Mouse (Mus musculus) gastrocnemius, postnatal 25 days (tissue): ENCODE results near the gene Col6a2. TPM values are rescaled to one million over a fixed set of nuclear protein-coding genes. Genes with fewer than 3 reads are reported as not detected.
A peak's percentile ranks its signal among the peaks of the same experiment; 100 is the strongest.

Source experiments
- DNase-seq: peaks from one replicate; pipeline ENCODE4 v3.0.0; 2022
- long read RNA-seq, 2 experiments: library from polyadenylated mRNA; stranded (forward); transcript quantifications; one replicate each; pipeline ENCODE4 v2.0.0; 2021
- total RNA-seq, 2 experiments: library from RNA; stranded (reverse); gene quantifications; 1 replicate in 1 of 2; 2 replicates in 1 of 2; pipeline ENCODE4 v1.2.3; 2021

Gene Col6a2
- 100 to 1,000 TPM in 1 of 2 experiments, 10 to 100 TPM in 1; 94.9 to 118 TPM for total RNA-seq
- long read RNA-seq, experiment 1, transcript Col6a2-201 (28 exons, 3,949 nt), result major isoform, 5 of 40 reads
- long read RNA-seq, experiment 1, partial matches to known transcripts, result 35 of 40 reads
- long read RNA-seq, experiment 1, other reads (novel, unspliced or antisense), result 0 of 40 reads
- long read RNA-seq, experiment 2, full-length matches to known transcripts, result 15 of 48 reads
- long read RNA-seq, experiment 2, partial matches to known transcripts, result 31 of 48 reads
- long read RNA-seq, experiment 2, other reads (novel, unspliced or antisense), result 2 of 48 reads

- peak; percentile 95 for DNase-seq
These were observed at the start of gene Col6a2 for GRCm38 (mm10) chr10:76622928-76623680. TSS of gene Col6a2 (minus strand) at chr10:76623630.

GRCm38 (mm10) chr10:76671939-76672338 is 48.5 kb upstream of the Col6a2 start:
- DNase-seq, result no peak

GRCm38 (mm10) chr10:76668947-76669284 is 45.5 kb upstream of the Col6a2 start:
- peak; percentile 65 for DNase-seq

GRCm38 (mm10) chr10:76668261-76668946 is 45.0 kb upstream of the Col6a2 start:
- DNase-seq, result no peak

- DNase-seq, result no peak
These were observed 43.9 kb upstream of the Col6a2 start for GRCm38 (mm10) chr10:76667197-76667805.

- DNase-seq, result no peak
These were observed 42.1 kb upstream of the Col6a2 start for GRCm38 (mm10) chr10:76665551-76665950.

- peak; percentile 89 for DNase-seq
These were observed 41.0 kb upstream of the Col6a2 start for GRCm38 (mm10) chr10:76664156-76665115.

GRCm38 (mm10) chr10:76653345-76654336 is 30.2 kb upstream of the Col6a2 start:
- no peak for DNase-seq

- DNase-seq, result no peak
These were observed 27.4 kb upstream of the Col6a2 start for GRCm38 (mm10) chr10:76650662-76651342.

- peak; percentile 38 for DNase-seq
These were observed 25.3 kb upstream of the Col6a2 start for GRCm38 (mm10) chr10:76648738-76649137.

GRCm38 (mm10) chr10:76647390-76647789 is 24.0 kb upstream of the Col6a2 start:
- no peak for DNase-seq

GRCm38 (mm10) chr10:76645686-76646085 is 22.3 kb upstream of the Col6a2 start:
- no peak for DNase-seq

- no peak for DNase-seq
These were observed 21.6 kb upstream of the Col6a2 start for GRCm38 (mm10) chr10:76645066-76645465.

- peak; percentile 78 for DNase-seq
These were observed 20.6 kb upstream of the Col6a2 start for GRCm38 (mm10) chr10:76643999-76644398.

- no peak for DNase-seq
These were observed 20.0 kb upstream of the Col6a2 start for GRCm38 (mm10) chr10:76643446-76643845.

- peak; percentile 85 for DNase-seq
These were observed 19.4 kb upstream of the Col6a2 start for GRCm38 (mm10) chr10:76642628-76643434.

- no peak for DNase-seq
These were observed 18.6 kb upstream of the Col6a2 start for GRCm38 (mm10) chr10:76641894-76642627.

- DNase-seq, result no peak
These were observed 16.5 kb upstream of the Col6a2 start for GRCm38 (mm10) chr10:76639952-76640351.
